ENCODE assay signal across 1 mouse cellular context in genomic region chr19:55938254-55939046, GRCm38 (mm10).
TF ChIP-seq lines count a peak whose summit lies in the region.

No protein-coding gene starts in this region.

TF ChIP-seq in MEL, 35 proteins besides CTCF, POLR2A, EP300 and RAD21 (continued from another document):
- TF ChIP-seq USF2 (IDR thresholded peaks at IDR 0.05; ENCODE audit: borderline replicate concordance in 1 of 2, insufficient read depth in 1 of 2, low read depth in 1 of 2, low read length in 2 of 2) (no peak), TAL1 (IDR thresholded peaks at IDR 0.05; ENCODE audit: low read length) (peak; percentile 91), TCF12 (IDR thresholded peaks at IDR 0.05; ENCODE audit: low read depth, low read length) (peak; percentile 100), RCOR1 (IDR thresholded peaks at IDR 0.05; ENCODE audit: low read depth, low read length) (peak; percentile 99), MAFK (IDR thresholded peaks at IDR 0.05; ENCODE audit: borderline replicate concordance, low read depth, low read length) (peak; percentile 92), ZC3H11A (IDR thresholded peaks at IDR 0.05; ENCODE audit: low read depth, low read length) (0 out of 2 replicates have a peak, but pooled peaks have one; percentile 25), MYB (IDR thresholded peaks at IDR 0.05; ENCODE audit: low read depth, low read length) (peak; percentile 88), MAX (IDR thresholded peaks at IDR 0.05; ENCODE audit: low read length) (peak; percentile 87), GATA1 (IDR thresholded peaks at IDR 0.05; ENCODE audit: low read depth, low read length) (peak; percentile 100), ZMIZ1 (IDR thresholded peaks at IDR 0.05; ENCODE audit: low read depth, low read length) (peak; percentile 94), MXI1 (IDR thresholded peaks at IDR 0.05; ENCODE audit: low read depth, low read length) (peak; percentile 95)
